ENCODE assay signal across 16 mouse cellular contexts in genomic region chr10:85518111-85518409, GRCm38 (mm10).
"Had no signal": no experiment of that assay in that cellular context is flagged by ENCODE, and none has a peak within 500 bp of the region (broad histone marks: within the 10 kb centered on the region; RNA-seq: fewer than 3 reads in every experiment).

No protein-coding gene starts in this region.

- H3K4me3 ChIP-seq: intestine, embryonic 15.5 days; layer of hippocampus, adult 2 months; liver, embryonic 13.5 days; lung, embryonic 15.5 days; midbrain, embryonic 13.5 days had no signal

- H3K9me3 ChIP-seq: intestine, embryonic 15.5 days; liver, embryonic 13.5 days; lung, embryonic 15.5 days; midbrain, embryonic 13.5 days had no signal

- ATAC-seq: intestine, embryonic 15.5 days; liver, postnatal 0 days; midbrain, embryonic 13.5 days had no signal

- H3K4me1 ChIP-seq: intestine, embryonic 15.5 days; liver, embryonic 13.5 days; lung, embryonic 15.5 days; midbrain, embryonic 13.5 days had no signal

- H3K36me3 ChIP-seq: intestine, embryonic 15.5 days; liver, embryonic 13.5 days; lung, embryonic 15.5 days; midbrain, embryonic 13.5 days had no signal

- H3K4me2 ChIP-seq: intestine, embryonic 15.5 days; liver, embryonic 13.5 days; lung, embryonic 15.5 days; midbrain, embryonic 13.5 days had no signal

- H3K27ac ChIP-seq: intestine, embryonic 15.5 days; layer of hippocampus, adult 2 months; liver, embryonic 13.5 days; lung, embryonic 15.5 days; midbrain, embryonic 13.5 days had no signal

- DNase-seq: kidney, adult 18-20 months; kidney, postnatal 10 days; kidney, postnatal 4 days; left cerebral cortex, postnatal 4 days; liver, embryonic 13.5 days; liver, postnatal 0 days; lung, postnatal 14 days; retina, postnatal 1 day; right cerebral cortex, postnatal 4 days; spleen, adult 18-20 months; thymus, adult 18-20 months; thymus, postnatal 14 days had no signal

- H3K9ac ChIP-seq: intestine, embryonic 15.5 days; liver, embryonic 13.5 days; liver, postnatal 0 days; lung, embryonic 15.5 days; midbrain, embryonic 13.5 days had no signal

- H3K27me3 ChIP-seq: intestine, embryonic 15.5 days; liver, embryonic 13.5 days; lung, embryonic 15.5 days; midbrain, embryonic 13.5 days had no signal
